Mouse (Mus musculus) lung, postnatal 25 days (tissue): ENCODE measurements around the gene Setx.

Experiments used
- DNase-seq: peaks from one replicate; pipeline ENCODE4 v3.0.0; 2022; ENCODE audit warnings: low spot score

Setx gene

GRCm38 (mm10) chr2:29217897-29218296 lies 93.9 kb downstream of the Setx start:
- peak; percentile 7 for DNase-seq

GRCm38 (mm10) chr2:29218831-29219230 lies 94.8 kb downstream of the Setx start:
- DNase-seq, result no peak

- DNase-seq, result no peak
Observed at GRCm38 (mm10) chr2:29222302-29222701, 98.3 kb downstream of the Setx start.

GRCm38 (mm10) chr2:29223591-29224262 lies 99.7 kb downstream of the Setx start:
- DNase-seq, result no peak

- DNase-seq, result no peak
Observed at GRCm38 (mm10) chr2:29226671-29227070, 102.7 kb downstream of the Setx start.

- no peak for DNase-seq
Observed at GRCm38 (mm10) chr2:29230191-29230835, 106.3 kb downstream of the Setx start.
